Mouse (Mus musculus) lung, postnatal 0 days (tissue): ENCODE results near the gene Rpl3.

ENCODE experiments used
- CTCF ChIP-seq: IDR thresholded peaks from 2 replicates; pipeline ENCODE4 v1.5.1; 2016; ENCODE audit warnings: antibody characterized with exemption, mild to moderate bottlenecking
- EP300 ChIP-seq: IDR thresholded peaks from 2 replicates; pipeline ENCODE4 v1.6.1; 2016; ENCODE audit warnings: antibody characterized with exemption, mild to moderate bottlenecking, control low read depth

GRCm38 (mm10) chr15:80100871-80101270, 9.2 kb upstream of the Rpl3 start:
- TF ChIP-seq EP300 = no peak
- no peak for TF ChIP-seq CTCF
